Mouse (Mus musculus) heart, postnatal 0 days (tissue): Measurements from ENCODE around the gene Pafah1b3. TPM values are rescaled to one million over a fixed set of nuclear protein-coding genes. Genes with fewer than 3 reads are reported as not detected.

Source experiments
- ATAC-seq: fragments of 200-750 bp; cut with Nextera tagmentation; 2 replicates; pipeline ENCODE4 v1.8.0; 2017; ENCODE audit warnings: low read depth, moderate number of reproducible peaks, moderate library complexity; ENCODE audit not compliant: insufficient read depth
- DNase-seq: peaks from one replicate; pipeline ENCODE4 v3.0.0-alpha.2; 2016; ENCODE audit warnings: low spot score
- H3K27ac ChIP-seq: fragments of 300-500 bp; sonication (generic); 2 replicates; pipeline ENCODE4 v1.5.1; 2014; ENCODE audit warnings: low read depth, mild to moderate bottlenecking
- H3K27me3 ChIP-seq: fragments of 300-500 bp; sonication (generic); 2 replicates; pipeline ENCODE4 v1.6.1; 2014; ENCODE audit warnings: low read length, mixed read lengths; ENCODE audit not compliant: control insufficient read depth, insufficient read depth
- H3K36me3 ChIP-seq: fragments of 300-500 bp; sonication (generic); replicated peaks from 2 replicates; pipeline ENCODE4 v1.6.1; 2014; ENCODE audit warnings: low read length, mixed read lengths; ENCODE audit not compliant: control insufficient read depth, insufficient read depth
- H3K4me1 ChIP-seq: fragments of 300-500 bp; sonication (generic); 2 replicates; pipeline ENCODE4 v1.6.1; 2014; ENCODE audit warnings: antibody characterized with exemption; ENCODE audit not compliant: control insufficient read depth, insufficient read depth
- H3K4me2 ChIP-seq: fragments of 300-500 bp; sonication (generic); 2 replicates; pipeline ENCODE4 v1.6.1; 2014; ENCODE audit warnings: low read depth, mild to moderate bottlenecking, low read length, moderate library complexity
- H3K4me3 ChIP-seq: fragments of 300-500 bp; sonication (generic); 2 replicates; pipeline ENCODE4 v1.5.1; 2014; ENCODE audit warnings: low read depth, low read length
- H3K9ac ChIP-seq: fragments of 300-500 bp; sonication (generic); replicated peaks from 2 replicates; pipeline ENCODE4 v1.6.1; 2014; ENCODE audit warnings: low read depth, low read length, mixed read lengths
- H3K9me3 ChIP-seq: fragments of 300-500 bp; sonication (generic); replicated peaks from 2 replicates; pipeline ENCODE4 v1.6.1; 2016; ENCODE audit warnings: low read length; ENCODE audit not compliant: control insufficient read depth
- CTCF ChIP-seq: IDR thresholded peaks from 2 replicates; pipeline ENCODE4 v1.5.1; 2016; ENCODE audit warnings: antibody characterized with exemption, control low read depth, low read depth
- EP300 ChIP-seq: IDR thresholded peaks from 2 replicates; pipeline ENCODE4 v1.6.1; 2016; ENCODE audit warnings: antibody characterized with exemption, low read depth
- WGBS: fragments of 180-500 bp; shearing (Covaris S2); extraction: QIAGEN DNeasy Blood & Tissue Kit; methylation state at CpG from one replicate; pipeline ENCODE4 v1.1.7; 2014; 5-methylcytosine and 5-hydroxymethylcytosine counted together
- polyA plus RNA-seq: library from polyadenylated mRNA; unstranded; fragments of >200 nt; fragmentation: Nextera tagmentation; extraction: Ambion mirVana; gene quantifications from 2 replicates; pipeline ENCODE4 v1.2.1, GENCODE M21; 2015
- total RNA-seq: library from RNA; depleted of rRNA; stranded (reverse); fragments of >200 nt; gene quantifications from 2 replicates; pipeline ENCODE4 v1.2.3, GENCODE M21; 2014; ENCODE audit warnings: low replicate concordance

Pafah1b3 gene
- total and polyA plus RNA-seq, 2 experiments from 2014 or later: 57.3 to 161 TPM

GRCm38 (mm10) chr7:25316532-25317445, 19.0 kb upstream of the Pafah1b3 start, which contains the start of gene Megf8:
Megf8 (plus strand) TSS chr7:25317164.
- TF ChIP-seq CTCF (peak; percentile 96), EP300 (no peak)
- peak within 1 kb of the TSS; percentile 81 for H3K4me2 ChIP-seq
- ATAC-seq (peak; percentile 95), DNase-seq (peak; percentile 99)
- peak within 1 kb of the TSS; percentile 69 for H3K27ac ChIP-seq
- no peaks in the 10 kb centered on the region for H3K9me3 ChIP-seq
- peak within 1 kb of the TSS; percentile 68 for H3K9ac ChIP-seq
- H3K4me1 ChIP-seq: peaks cover 8% of the 10 kb centered on the region
- no peaks in the 10 kb centered on the region for H3K36me3 ChIP-seq
- under 1% methylated on average over 51 of the region's 52 CpGs for WGBS
- H3K4me3 ChIP-seq: peak within 1 kb of the TSS; percentile 59
- peaks cover 43% of the 10 kb centered on the region for H3K27me3 ChIP-seq

- DNase-seq: no peak
- ATAC-seq: no peak
- 1% methylated on average over 66 of the region's 69 CpGs for WGBS
- H3K27ac ChIP-seq: no peak overlapping the region
- H3K27me3 ChIP-seq: peaks cover 52% of the 10 kb centered on the region
- no peaks in the 10 kb centered on the region for H3K9me3 ChIP-seq
- no peak for TF ChIP-seq CTCF
- no peak for TF ChIP-seq EP300
- H3K9ac ChIP-seq: no peak overlapping the region
- H3K36me3 ChIP-seq: no peaks in the 10 kb centered on the region
- H3K4me1 ChIP-seq: peaks cover 7% of the 10 kb centered on the region; the same call in 1 of the 2 replicates
- H3K4me3 ChIP-seq: peak overlapping the region; percentile 59
- H3K4me2 ChIP-seq: peak overlapping the region; percentile 81
These were observed 17.7 kb upstream of the Pafah1b3 start for GRCm38 (mm10) chr7:25315306-25316041.

DNA sequence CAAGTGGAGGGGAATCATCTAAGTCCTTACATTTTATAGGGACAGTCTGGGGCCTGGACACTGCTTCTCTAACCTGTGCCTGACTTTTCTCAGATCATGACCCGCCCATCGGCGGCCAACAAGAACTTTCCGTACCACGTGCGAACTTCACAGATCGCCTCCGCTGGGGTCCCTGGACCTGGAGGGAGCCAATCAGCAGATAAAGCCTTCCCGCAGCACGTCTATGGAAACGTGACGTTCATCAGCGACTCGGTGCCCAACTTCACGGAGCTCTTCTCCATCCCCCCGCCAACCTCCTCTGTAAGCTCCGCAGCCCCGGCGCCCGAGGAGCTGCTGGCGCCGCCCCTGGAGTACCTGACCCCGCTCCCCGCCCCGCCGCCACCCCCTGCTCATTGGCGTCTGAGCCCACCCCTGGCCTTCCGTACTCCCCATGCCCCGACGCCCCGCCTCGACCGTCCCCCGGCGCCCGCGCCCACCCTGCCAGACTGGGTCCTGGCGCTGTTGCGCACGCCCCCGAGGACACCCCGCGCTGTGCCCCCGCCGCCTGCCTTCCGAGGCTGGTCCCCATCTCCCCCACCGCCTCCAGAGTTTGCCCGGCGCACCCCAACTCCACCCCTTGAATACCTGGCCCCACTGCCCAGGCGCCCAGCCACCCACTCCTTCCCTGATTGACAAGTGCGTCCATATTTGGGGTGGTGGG, 17.0 kb upstream of the Pafah1b3 start:
- H3K9ac ChIP-seq: no peak overlapping the region
- no peak overlapping the region for H3K27ac ChIP-seq
- peak overlapping the region; percentile 81 for H3K4me2 ChIP-seq
- no peak for ATAC-seq
- WGBS: 2% methylated on average over 48 of the region's 51 CpGs
- peaks cover 52% of the 10 kb centered on the region for H3K27me3 ChIP-seq
- H3K4me1 ChIP-seq: peaks cover 7% of the 10 kb centered on the region; the same call in 1 of the 2 replicates
- H3K4me3 ChIP-seq: peak overlapping the region; percentile 59
- H3K9me3 ChIP-seq: no peaks in the 10 kb centered on the region
- DNase-seq: no peak
- TF ChIP-seq EP300 (no peak), CTCF (no peak)
- H3K36me3 ChIP-seq: no peaks in the 10 kb centered on the region

- Histone ChIP-seq H3K4me3 (no peak overlapping the region), H3K9ac (no peak overlapping the region), H3K36me3 (no peaks in the 10 kb centered on the region), H3K4me1 (peaks cover 7% of the 10 kb centered on the region; the same call in 1 of the 2 replicates), H3K9me3 (no peaks in the 10 kb centered on the region), H3K27me3 (peaks cover 62% of the 10 kb centered on the region), H3K4me2 (no peak overlapping the region), H3K27ac (no peak overlapping the region)
- ATAC-seq (no peak), DNase-seq (no peak)
- 18% methylated on average over 7 of the region's 7 CpGs for WGBS
- TF ChIP-seq CTCF: no peak
- TF ChIP-seq EP300: no peak
These were observed 15.5 kb upstream of the Pafah1b3 start for GRCm38 (mm10) chr7:25313325-25313724.

- 75% methylated on average over 11 of the region's 11 CpGs for WGBS
- H3K27me3 ChIP-seq: peaks cover 82% of the 10 kb centered on the region
- no peak for ATAC-seq
These were observed 13.4 kb upstream of the Pafah1b3 start for GRCm38 (mm10) chr7:25311193-25311592.

More at GRCm38 (mm10) chr7:25311193-25311592, 13.4 kb upstream of the Pafah1b3 start:
- H3K36me3 ChIP-seq: no peaks in the 10 kb centered on the region
- no peak overlapping the region for H3K27ac ChIP-seq
- no peak overlapping the region for H3K9ac ChIP-seq
- no peak for DNase-seq
- no peak overlapping the region for H3K4me3 ChIP-seq
- H3K4me2 ChIP-seq: no peak overlapping the region
- TF ChIP-seq CTCF (no peak), EP300 (no peak)
- H3K9me3 ChIP-seq: no peaks in the 10 kb centered on the region
- peaks cover 7% of the 10 kb centered on the region; the same call in 1 of the 2 replicates for H3K4me1 ChIP-seq
